Mouse (Mus musculus) neural tube, embryonic 10.5 days (tissue): ENCODE measurements around the gene Nupr1l.
"Not testable (repeated sequence)": the region's sequence is repeated elsewhere in the genome, so short reads cannot be mapped to it uniquely, and the experiment has no call there.

ENCODE experiments used
- DNase-seq: peaks from one replicate; pipeline ENCODE4 v3.0.0-alpha.2; 2017; ENCODE audit warnings: low spot score; ENCODE audit errors: extremely low spot score

Gene Nupr1l

GRCm38 (mm10) chr5:129915491-129915890, 7.2 kb downstream of the Nupr1l start:
- not testable (repeated sequence) for DNase-seq

- DNase-seq = no peak
Observed at GRCm38 (mm10) chr5:129918065-129918651, 9.8 kb downstream of the Nupr1l start.

GRCm38 (mm10) chr5:129918752-129919151, 10.4 kb downstream of the Nupr1l start:
- no peak for DNase-seq

- no peak for DNase-seq
Observed at GRCm38 (mm10) chr5:129919320-129919719, 11.0 kb downstream of the Nupr1l start.

GRCm38 (mm10) chr5:129921972-129922371, 13.6 kb downstream of the Nupr1l start:
- DNase-seq = no peak

GRCm38 (mm10) chr5:129924820-129925452, 16.6 kb downstream of the Nupr1l start:
- DNase-seq = no peak

GRCm38 (mm10) chr5:129925933-129926332, 17.6 kb downstream of the Nupr1l start:
- no peak for DNase-seq

- DNase-seq = no peak
Observed at GRCm38 (mm10) chr5:129929924-129930855, 21.9 kb downstream of the Nupr1l start.

- no peak for DNase-seq
Observed at GRCm38 (mm10) chr5:129936941-129937340, 28.6 kb downstream of the Nupr1l start.

GRCm38 (mm10) chr5:129940281-129940680, 31.9 kb downstream of the Nupr1l start:
- DNase-seq = no peak

GRCm38 (mm10) chr5:129940736-129941494, 32.6 kb downstream of the Nupr1l start:
- no peak for DNase-seq

- peak; percentile 98 for DNase-seq
Observed at GRCm38 (mm10) chr5:129941495-129942045, 33.2 kb downstream of the Nupr1l start, which contains the start of gene Vkorc1l1. Gene Vkorc1l1 (plus strand): TSS chr5:129941970.

- peak; percentile 56 for DNase-seq
Observed at GRCm38 (mm10) chr5:129942073-129942939, 34.0 kb downstream of the Nupr1l start.

GRCm38 (mm10) chr5:129943402-129943801, 35.1 kb downstream of the Nupr1l start:
- DNase-seq = no peak

GRCm38 (mm10) chr5:129947528-129948033, 39.2 kb downstream of the Nupr1l start:
- DNase-seq = no peak

GRCm38 (mm10) chr5:129952143-129952542, 43.8 kb downstream of the Nupr1l start:
- no peak for DNase-seq

GRCm38 (mm10) chr5:129954473-129955254, 46.3 kb downstream of the Nupr1l start:
- DNase-seq = no peak

- no peak for DNase-seq
Observed at GRCm38 (mm10) chr5:129955792-129956191, 47.5 kb downstream of the Nupr1l start.

- no peak for DNase-seq
Observed at GRCm38 (mm10) chr5:129963224-129963623, 54.9 kb downstream of the Nupr1l start.
